8 mouse cellular contexts compared by ENCODE assay signal in the genomic region with DNA sequence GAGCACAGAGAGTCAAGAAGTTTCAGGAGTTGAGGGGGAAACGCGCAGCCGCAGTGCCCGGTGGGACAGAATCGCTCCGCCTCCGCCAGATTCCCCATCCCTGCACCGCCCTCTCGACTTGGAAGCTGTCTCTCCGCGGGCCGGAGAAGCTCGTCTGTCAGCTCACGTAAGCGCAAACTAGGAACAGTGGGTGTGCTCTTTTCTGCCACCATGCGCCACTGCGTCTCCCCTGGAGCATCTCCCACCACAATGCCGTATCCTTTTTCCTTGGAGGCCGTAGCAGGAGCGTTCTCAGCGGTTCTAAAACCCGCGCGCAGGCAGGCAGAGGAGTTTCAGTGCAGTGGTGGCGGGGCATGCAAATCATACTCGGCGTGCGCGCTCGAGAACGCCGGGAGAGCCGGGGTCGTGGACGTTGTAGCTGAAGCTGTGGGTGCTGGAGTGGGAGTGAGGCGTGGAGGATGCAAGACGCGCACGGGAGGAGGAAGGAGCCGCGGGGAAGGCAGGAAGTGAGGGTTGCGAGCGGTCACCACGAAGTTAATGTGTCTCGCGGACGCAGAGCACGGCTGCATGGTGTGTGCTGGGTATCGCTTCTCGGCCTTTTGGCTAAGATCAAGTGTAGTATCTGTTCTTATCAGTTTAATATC. TPM values are rescaled to one million over a fixed set of nuclear protein-coding genes. Genes with fewer than 3 reads are reported as not detected.
DNase-seq lines count a peak whose midpoint lies in the region; ATAC-seq lines count a peak whose summit lies in the region.
"Not testable (repeated sequence)": the region's sequence is repeated elsewhere in the genome, so short reads cannot be mapped to it uniquely, and the experiment has no call there.

No protein-coding gene starts in this region.

- DNase-seq in ZHBTc4 (ENCODE audit: low read depth, low spot score): peak; percentile 95
- DNase-seq in embryo, embryonic 11 days: peak; percentile 93
- peak; percentile 71 for DNase-seq in gastrocnemius, postnatal 25 days
- DNase-seq in left cerebral cortex, postnatal 14 days (ENCODE audit: low spot score in 2 of 2): peak; percentile 62 to 75
- DNase-seq in right cerebral cortex, postnatal 25 days: peak; percentile 69
- DNase-seq in urinary bladder, postnatal 4 days (ENCODE audit: low spot score in 2 of 2): peak; percentile 73 to 76

- peak; percentile 77 for ATAC-seq in inflammation-experienced regulatory T-cells, adult 6 months
- peak; percentile 85 for ATAC-seq in megakaryocyte progenitor cell, adult 5-6 weeks (replicated peaks; ENCODE audit: poor library complexity)

- intact Hi-C loops in left cerebral cortex, postnatal 14 days (cut with DNase I): not testable (repeated sequence)

RNA-seq across cellular contexts. Expression of a gene that starts 24.4 kb away (rescaled TPM):
- 10 to 100 TPM; 39.6 to 50.5 TPM for total RNA-seq in gastrocnemius, postnatal 25 days (2021)
- polyA plus RNA-seq in inflammation-experienced regulatory T-cells, adult 6 months (2017; shearing (Covaris generic)): under 1 TPM in 1 of 3 experiments, not detected in 2; 0.47 TPM
- 1 to 10 TPM; 2.3 to 2.6 TPM for total RNA-seq in left cerebral cortex, postnatal 14 days (2021)
- 1.3 TPM in 2 replicates for total RNA-seq in megakaryocyte progenitor cell, adult 5-6 weeks (2015)
- total RNA-seq in megakaryocyte progenitor cell, adult 5-6 weeks (2017): 1.6 and 2.5 TPM in 2 replicates

RNA-seq across cellular contexts. Expression of a gene that starts 47.6 kb away (rescaled TPM):
- total RNA-seq in gastrocnemius, postnatal 25 days (2021): 10 to 100 TPM; 19.1 to 20.7 TPM
- polyA plus RNA-seq in inflammation-experienced regulatory T-cells, adult 6 months (2017; shearing (Covaris generic)): 1 to 10 TPM; 3.4 to 4.2 (median 4.1) TPM
- total RNA-seq in left cerebral cortex, postnatal 14 days (2021): 1 to 10 TPM; 4.8 TPM
- total RNA-seq in megakaryocyte progenitor cell, adult 5-6 weeks (2015): 18.4 and 24.3 TPM in 2 replicates
- 13.0 and 13.3 TPM in 2 replicates for total RNA-seq in megakaryocyte progenitor cell, adult 5-6 weeks (2017)

RNA-seq across cellular contexts. Expression of a gene that starts 47.7 kb away (rescaled TPM):
- total RNA-seq in gastrocnemius, postnatal 25 days (2021): not detected
- not detected for polyA plus RNA-seq in inflammation-experienced regulatory T-cells, adult 6 months (2017; shearing (Covaris generic))
- 10 to 100 TPM; 32.4 to 32.6 TPM for total RNA-seq in left cerebral cortex, postnatal 14 days (2021)
- not detected in 2 replicates for total RNA-seq in megakaryocyte progenitor cell, adult 5-6 weeks (2015)
- total RNA-seq in megakaryocyte progenitor cell, adult 5-6 weeks (2017): not detected in 2 replicates

Comparison
In these comparisons a context has a peak if more than half of its experiments do, and no peak if none do; other contexts are left out.
1. Peak in every context shown above with its lines: DNase-seq and ATAC-seq.
2. RNA of a gene that starts 24.4 kb away (total RNA-seq): 39.6 to 50.5 TPM in gastrocnemius, postnatal 25 days; 2.3 to 2.6 TPM in left cerebral cortex, postnatal 14 days and 1.3 to 2.5 TPM in megakaryocyte progenitor cell, adult 5-6 weeks; every median in the first group is over 10 times any median in the second.
3. RNA of a gene that starts 47.7 kb away (total RNA-seq): 32.4 to 32.6 TPM in left cerebral cortex, postnatal 14 days; not detected in gastrocnemius, postnatal 25 days and not detected in megakaryocyte progenitor cell, adult 5-6 weeks; every median in the first group is over 10 times any median in the second.